Mouse (Mus musculus) midbrain, embryonic 16.5 days (tissue): ENCODE measurements at regions not wholly inside any gene's neighbourhood (a gene's known extent, or its start where the extent isn't known, plus 50 kb on each side); places are given as distances from the start of the nearest gene placed in this dataset.
"Not testable (repeated sequence)": the region's sequence is repeated elsewhere in the genome, so short reads cannot be mapped to it uniquely, and the experiment has no call there.

Experiments
- ATAC-seq: fragments of 200-750 bp; cut with Nextera tagmentation; 2 replicates; pipeline ENCODE4 v1.8.0; 2017; ENCODE audit warnings: moderate TSS enrichment
- H3K27ac ChIP-seq: fragments of 300-500 bp; sonication (generic); 2 replicates; pipeline ENCODE4 v1.5.1; 2014; ENCODE audit warnings: mild to moderate bottlenecking, low read length, mixed read lengths
- H3K27me3 ChIP-seq: fragments of 300-500 bp; sonication (generic); 2 replicates; pipeline ENCODE4 v1.6.1; 2014; ENCODE audit warnings: low read depth, low read length, mixed read lengths; ENCODE audit not compliant: control insufficient read depth, insufficient read depth
- H3K36me3 ChIP-seq: fragments of 300-500 bp; sonication (generic); 2 replicates; pipeline ENCODE4 v1.6.1; 2014; ENCODE audit warnings: mild to moderate bottlenecking, low read length, moderate library complexity, mixed read lengths; ENCODE audit not compliant: control insufficient read depth, insufficient read depth
- H3K4me1 ChIP-seq: fragments of 300-500 bp; sonication (generic); 2 replicates; pipeline ENCODE4 v1.6.1; 2014; ENCODE audit warnings: mild to moderate bottlenecking, low read length, mixed read lengths; ENCODE audit not compliant: control insufficient read depth, insufficient read depth
- H3K4me2 ChIP-seq: fragments of 300-500 bp; sonication (generic); 2 replicates; pipeline ENCODE4 v1.6.1; 2014; ENCODE audit warnings: mild to moderate bottlenecking, low read length, mixed read lengths
- H3K4me3 ChIP-seq: fragments of 300-500 bp; sonication (generic); 2 replicates; pipeline ENCODE4 v1.5.1; 2014; ENCODE audit warnings: low read depth, mild to moderate bottlenecking, low read length, moderate library complexity, mixed read lengths
- H3K9ac ChIP-seq: fragments of 300-500 bp; sonication (generic); 2 replicates; pipeline ENCODE4 v1.6.1; 2014; ENCODE audit warnings: low read depth, low read length, mixed read lengths
- H3K9me3 ChIP-seq: fragments of 300-500 bp; sonication (generic); replicated peaks from 2 replicates; pipeline ENCODE4 v1.6.1; 2014; ENCODE audit warnings: mild to moderate bottlenecking, low read length, mixed read lengths; ENCODE audit not compliant: control insufficient read depth, poor library complexity, severe bottlenecking
- WGBS: fragments of 180-500 bp; shearing (Covaris S2); extraction: QIAGEN DNeasy Blood & Tissue Kit; methylation state at CpG from one replicate; pipeline ENCODE4 v1.1.7; 2014; 5-methylcytosine and 5-hydroxymethylcytosine counted together

DNA sequence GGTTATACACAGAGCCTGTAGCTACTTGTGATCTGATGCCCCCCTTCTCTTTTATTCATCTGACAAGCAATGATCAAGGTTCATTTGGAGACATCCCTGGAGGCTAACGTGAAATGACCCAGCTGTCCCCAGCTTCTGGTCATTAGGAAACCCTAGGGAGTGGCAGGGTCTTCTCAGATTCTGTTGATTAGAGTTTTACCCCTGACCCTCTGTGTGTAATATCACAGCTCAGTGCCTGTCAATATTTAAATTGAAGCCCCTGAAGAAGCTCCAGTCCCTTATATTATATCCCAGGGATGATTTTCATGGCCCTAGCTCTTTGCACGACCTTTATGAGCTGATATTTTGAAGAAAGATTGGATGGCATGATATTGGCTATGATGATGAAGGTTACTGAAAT, 508.5 kb upstream of the Igfbp7 start:
- no peak for ATAC-seq
- 43% methylated on average over 2 of the region's 2 CpGs for WGBS
- H3K4me3 ChIP-seq, result no peak overlapping the region

DNA sequence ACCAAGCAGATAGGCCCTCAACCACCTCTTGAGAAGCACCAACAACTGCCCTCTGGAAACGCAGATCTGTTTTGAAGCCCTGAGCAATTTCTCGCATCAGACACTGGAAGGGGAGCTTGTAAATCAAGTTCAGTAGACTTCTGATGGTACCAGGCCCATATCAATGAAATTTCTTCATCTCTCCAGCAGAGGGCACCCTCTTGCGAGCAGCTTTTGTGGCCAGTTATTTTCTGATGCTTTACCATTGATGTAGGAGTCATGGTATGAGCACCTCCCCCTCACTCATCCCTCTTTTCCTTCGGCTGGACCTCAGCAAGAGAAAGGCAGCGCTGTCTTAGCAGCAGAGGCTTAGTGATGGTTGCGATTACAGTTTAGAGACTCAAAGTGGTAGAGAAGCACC, 501.4 kb upstream of the Igfbp7 start:
- Histone ChIP-seq H3K27ac (no peak overlapping the region), H3K4me2 (no peak overlapping the region), H3K36me3 (no peaks in the 10 kb centered on the region), H3K9ac (no peak overlapping the region), H3K4me1 (no peaks in the 10 kb centered on the region), H3K9me3 (no peaks in the 10 kb centered on the region), H3K27me3 (no peaks in the 10 kb centered on the region), H3K4me3 (no peak overlapping the region)
- 46% methylated on average over 6 of the region's 6 CpGs for WGBS
- ATAC-seq, result no peak

More for the DNA sequence above, 508.5 kb upstream of the Igfbp7 start:
- 0 out of 2 replicates have a peak, but pooled peaks cover 3% of the 10 kb centered on the region for H3K4me1 ChIP-seq
- no peaks in the 10 kb centered on the region for H3K27me3 ChIP-seq
- no peaks in the 10 kb centered on the region for H3K9me3 ChIP-seq
- H3K4me2 ChIP-seq, result no peak overlapping the region
- no peaks in the 10 kb centered on the region for H3K36me3 ChIP-seq
- H3K27ac ChIP-seq, result no peak overlapping the region
- H3K9ac ChIP-seq, result no peak overlapping the region

DNA sequence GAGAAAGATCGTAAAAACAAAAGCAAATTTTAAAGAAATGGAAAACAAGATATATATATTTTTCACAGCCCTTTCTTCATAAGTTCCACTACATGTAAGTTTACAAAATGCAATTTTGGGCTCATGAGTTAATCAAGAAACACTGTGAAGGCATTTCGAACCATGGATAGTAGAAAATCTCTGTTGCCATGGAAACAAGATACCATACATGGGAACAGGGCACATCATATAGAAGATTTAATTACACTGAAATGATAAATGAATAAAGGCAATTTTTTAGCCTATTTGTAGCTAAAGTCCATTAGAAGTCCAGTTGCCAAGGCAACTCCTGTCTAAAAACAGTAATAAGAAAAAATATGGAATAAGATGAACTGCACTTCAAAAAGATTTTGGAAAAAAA, 484.2 kb upstream of the Igfbp7 start:
- not testable (repeated sequence) for H3K9ac ChIP-seq, H3K27ac ChIP-seq, H3K27me3 ChIP-seq, H3K4me1 ChIP-seq, H3K9me3 ChIP-seq, H3K36me3 ChIP-seq, H3K4me2 ChIP-seq, H3K4me3 ChIP-seq
- peak; percentile 67 for ATAC-seq
- 62% methylated on average over 2 of the region's 2 CpGs for WGBS

DNA sequence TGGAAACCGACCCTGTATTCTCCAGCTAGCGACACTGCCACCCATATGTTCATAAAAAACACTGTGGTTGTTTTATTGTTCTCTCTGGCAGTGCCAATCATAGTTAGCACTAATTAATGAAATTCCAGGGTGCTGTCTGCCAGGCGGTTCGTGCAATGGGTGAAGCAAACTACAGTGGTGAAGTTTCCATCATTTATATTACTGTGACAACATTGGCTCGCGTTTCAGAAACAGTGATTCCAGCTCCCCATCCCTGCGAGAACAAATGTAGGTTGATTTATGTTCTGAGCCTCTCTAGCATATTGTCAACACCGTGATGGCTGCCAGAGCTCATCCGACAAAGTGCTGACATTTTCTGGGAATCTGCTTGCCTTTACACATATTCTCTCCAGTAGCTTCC, 480.7 kb upstream of the Igfbp7 start:
- H3K9ac ChIP-seq, result no peak overlapping the region
- 83% methylated on average over 9 of the region's 9 CpGs for WGBS
- no peak overlapping the region for H3K4me3 ChIP-seq
- no peaks in the 10 kb centered on the region for H3K9me3 ChIP-seq
- H3K4me1 ChIP-seq, result no peaks in the 10 kb centered on the region
- no peaks in the 10 kb centered on the region for H3K27me3 ChIP-seq
- ATAC-seq, result no peak
- no peak overlapping the region for H3K4me2 ChIP-seq
- no peak overlapping the region for H3K27ac ChIP-seq
- no peaks in the 10 kb centered on the region for H3K36me3 ChIP-seq

DNA sequence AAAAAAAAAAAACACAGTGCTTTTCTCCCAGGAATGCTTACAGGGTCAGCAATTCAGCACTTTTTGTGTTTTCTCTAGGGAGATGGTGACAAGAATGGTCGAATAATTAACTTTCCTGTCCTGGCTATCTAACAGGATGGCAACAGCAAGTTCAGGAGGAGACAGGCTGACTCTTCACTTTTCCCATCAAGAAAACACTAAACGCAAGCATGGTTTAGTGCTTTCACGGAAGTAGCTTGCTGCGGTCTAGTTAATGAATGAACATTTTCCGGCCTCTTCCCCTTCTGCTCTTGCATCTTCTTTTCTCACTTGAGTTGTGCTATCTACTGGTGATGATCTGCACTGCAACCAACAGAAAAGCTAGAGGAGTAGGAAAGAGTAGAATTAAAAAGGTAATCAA, 463.6 kb upstream of the Igfbp7 start:
- Histone ChIP-seq H3K36me3 (no peaks in the 10 kb centered on the region), H3K27me3 (no peaks in the 10 kb centered on the region), H3K4me2 (no peak overlapping the region), H3K27ac (no peak overlapping the region), H3K4me1 (no peaks in the 10 kb centered on the region), H3K9ac (no peak overlapping the region), H3K9me3 (no peaks in the 10 kb centered on the region), H3K4me3 (no peak overlapping the region)
- ATAC-seq, result no peak
- WGBS, result 86% methylated on average over 5 of the region's 5 CpGs

DNA sequence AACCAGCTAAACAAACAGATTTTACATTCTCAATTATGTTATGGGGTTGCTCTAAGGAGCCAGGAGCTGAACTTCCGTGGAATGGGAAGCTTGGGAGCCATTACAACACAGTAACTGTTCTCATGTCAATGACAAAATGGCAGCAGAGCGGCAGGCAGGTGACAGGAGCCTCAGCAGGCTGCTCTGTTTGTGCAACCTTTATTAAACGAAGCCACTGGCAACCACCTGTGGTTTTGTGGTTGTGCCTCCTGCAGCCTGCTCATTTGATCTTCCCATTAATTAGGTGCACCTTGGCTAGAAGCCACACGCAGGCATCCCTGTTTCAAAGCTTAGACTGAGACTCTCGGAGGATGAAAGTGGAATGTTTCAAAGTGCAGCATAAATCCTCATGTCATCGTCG, 457.5 kb upstream of the Igfbp7 start:
- no peak overlapping the region for H3K9ac ChIP-seq
- H3K9me3 ChIP-seq, result no peaks in the 10 kb centered on the region
- H3K27ac ChIP-seq, result no peak overlapping the region
- 51% methylated on average over 7 of the region's 7 CpGs for WGBS
- H3K4me2 ChIP-seq, result no peak overlapping the region
- peak; percentile 25; the same call in 1 of the 2 replicates for ATAC-seq
- H3K36me3 ChIP-seq, result no peaks in the 10 kb centered on the region
- H3K4me1 ChIP-seq, result no peaks in the 10 kb centered on the region
- no peaks in the 10 kb centered on the region for H3K27me3 ChIP-seq
- no peak overlapping the region for H3K4me3 ChIP-seq

DNA sequence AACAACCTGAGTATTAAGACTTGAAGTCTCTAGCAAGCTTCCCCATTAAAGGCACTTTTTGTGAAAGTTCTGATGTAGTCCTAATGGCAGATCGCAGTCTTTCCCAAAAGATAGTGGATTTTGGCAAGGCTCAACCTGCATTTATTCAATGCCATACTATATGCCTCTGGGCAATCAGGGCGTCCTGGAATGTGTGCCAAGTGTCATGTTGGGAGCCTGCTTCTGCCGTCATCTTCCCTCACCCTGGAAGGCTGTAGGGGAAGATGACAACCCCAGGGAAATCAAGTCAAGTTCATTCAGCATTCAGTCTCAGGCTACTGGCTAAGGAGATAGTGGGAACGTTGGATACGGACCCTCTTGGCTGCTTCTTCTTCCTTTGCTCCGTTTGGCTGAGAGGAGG, 447.4 kb upstream of the Igfbp7 start:
- ATAC-seq, result peak; percentile 42; the same call in 1 of the 2 replicates
- Histone ChIP-seq H3K4me3 (no peak overlapping the region), H3K9me3 (no peaks in the 10 kb centered on the region), H3K9ac (no peak overlapping the region), H3K36me3 (no peaks in the 10 kb centered on the region), H3K27ac (no peak overlapping the region), H3K4me1 (0 out of 2 replicates have a peak, but pooled peaks cover 4% of the 10 kb centered on the region), H3K27me3 (no peaks in the 10 kb centered on the region), H3K4me2 (no peak overlapping the region)
- WGBS, result 63% methylated on average over 6 of the region's 6 CpGs

DNA sequence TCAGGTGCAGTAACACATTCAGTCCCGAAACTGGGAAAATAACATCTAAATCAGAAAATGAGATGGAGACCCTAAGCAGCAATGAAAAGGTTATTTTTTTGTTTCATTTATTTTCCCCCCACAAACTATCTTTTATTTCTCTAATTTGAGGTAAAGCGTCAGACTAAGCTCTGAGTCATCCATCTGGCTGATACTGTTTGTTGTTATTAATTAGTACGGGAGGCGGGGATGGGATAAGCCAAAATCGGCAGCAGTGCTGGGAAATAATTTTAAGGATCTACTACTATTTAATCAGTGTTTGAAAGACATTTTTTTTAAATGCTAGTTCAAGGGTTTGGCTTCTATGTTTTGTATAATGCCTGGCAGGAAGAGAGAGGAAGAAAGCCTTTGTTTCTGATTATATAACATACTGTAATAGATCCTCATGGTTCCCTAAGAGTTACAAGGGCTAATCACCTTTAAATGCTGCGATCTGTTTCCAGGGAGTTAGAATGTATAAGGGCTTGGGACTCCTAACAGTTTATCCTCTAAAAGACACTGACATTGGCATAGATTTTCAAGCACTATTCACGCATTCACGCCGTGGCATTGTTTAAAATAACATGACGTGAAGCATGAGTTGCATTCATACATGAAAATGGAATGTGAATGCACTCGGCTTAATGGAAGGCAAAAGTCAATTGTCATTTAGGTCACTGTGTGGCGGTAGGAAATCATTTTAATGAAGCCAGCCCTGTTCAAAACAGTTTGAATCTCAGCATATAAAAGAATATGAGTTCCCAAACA, 446.4 kb upstream of the Igfbp7 start:
- peak overlapping the region; percentile 12 for H3K27ac ChIP-seq
- H3K4me1 ChIP-seq, result 0 out of 2 replicates have a peak, but pooled peaks cover 4% of the 10 kb centered on the region
- no peak overlapping the region for H3K4me2 ChIP-seq
- no peaks in the 10 kb centered on the region for H3K36me3 ChIP-seq
- ATAC-seq, result peak; percentile 65
- H3K9me3 ChIP-seq, result no peaks in the 10 kb centered on the region
- H3K9ac ChIP-seq, result no peak overlapping the region
- no peak overlapping the region for H3K4me3 ChIP-seq
- H3K27me3 ChIP-seq, result no peaks in the 10 kb centered on the region
- WGBS, result 48% methylated on average over 12 of the region's 12 CpGs

DNA sequence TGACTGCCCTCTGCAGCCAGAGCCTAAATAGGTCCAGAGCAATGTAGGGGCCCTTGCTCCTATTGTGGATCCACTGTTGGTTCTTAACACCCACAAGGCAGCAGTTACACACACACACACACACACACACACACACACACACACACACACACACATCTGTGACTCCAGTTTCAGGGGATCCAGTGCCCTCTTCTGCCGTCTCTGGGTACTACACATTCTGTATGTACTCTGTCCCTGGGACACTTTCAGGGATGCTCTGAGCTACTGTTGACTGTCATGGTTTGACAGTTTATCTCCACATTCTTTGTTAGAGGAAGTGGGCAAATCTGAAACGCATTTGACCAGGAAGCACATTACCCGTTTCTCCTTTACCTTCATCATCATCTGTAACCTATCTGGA, 443.8 kb upstream of the Igfbp7 start:
- Histone ChIP-seq H3K4me1 (0 out of 2 replicates have a peak, but pooled peaks cover 4% of the 10 kb centered on the region), H3K4me2 (no peak overlapping the region), H3K36me3 (no peaks in the 10 kb centered on the region), H3K9ac (no peak overlapping the region), H3K9me3 (no peaks in the 10 kb centered on the region), H3K27me3 (no peaks in the 10 kb centered on the region), H3K4me3 (no peak overlapping the region), H3K27ac (no peak overlapping the region)
- ATAC-seq, result no peak
- 95% methylated on average over 3 of the region's 3 CpGs for WGBS
